Mouse (Mus musculus): ENCODE measurements around the gene Inmt.

Gene Inmt

GRCm38 (mm10) chr6:55169818-55170217 lies 5.0 kb downstream of the Inmt start:
- no peak for DNase-seq (ENCODE audit: low read depth)

- DNase-seq (ENCODE audit: low read depth) = peak; percentile 84
These were observed 7.9 kb downstream of the Inmt start for GRCm38 (mm10) chr6:55166777-55167463.

- DNase-seq (ENCODE audit: low read depth) = no peak
These were observed 11.7 kb downstream of the Inmt start for GRCm38 (mm10) chr6:55163046-55163584.

- no peak for DNase-seq (ENCODE audit: low read depth)
These were observed 13.5 kb downstream of the Inmt start for GRCm38 (mm10) chr6:55161311-55161761.

- no peak for DNase-seq (ENCODE audit: low read depth)
These were observed 15.6 kb downstream of the Inmt start for GRCm38 (mm10) chr6:55159256-55159655.

GRCm38 (mm10) chr6:55152226-55152625 lies 22.6 kb downstream of the Inmt start:
- no peak for DNase-seq (ENCODE audit: low read depth)

GRCm38 (mm10) chr6:55146138-55146537 lies 28.7 kb downstream of the Inmt start:
- no peak for DNase-seq (ENCODE audit: low read depth)

GRCm38 (mm10) chr6:55145285-55145684 lies 29.6 kb downstream of the Inmt start:
- no peak for DNase-seq (ENCODE audit: low read depth)

GRCm38 (mm10) chr6:55138343-55138742 lies 36.5 kb downstream of the Inmt start:
- DNase-seq (ENCODE audit: low read depth) = no peak

- DNase-seq (ENCODE audit: low read depth) = no peak
These were observed 41.4 kb downstream of the Inmt start for GRCm38 (mm10) chr6:55133425-55133824.

- DNase-seq (ENCODE audit: low read depth) = no peak
These were observed 42.0 kb downstream of the Inmt start, which contains the start of gene Crhr2 for GRCm38 (mm10) chr6:55132794-55133193. Gene Crhr2 (minus strand): TSS chr6:55133016.

- no peak for DNase-seq (ENCODE audit: low read depth)
These were observed 43.5 kb downstream of the Inmt start for GRCm38 (mm10) chr6:55131301-55131700.

GRCm38 (mm10) chr6:55130631-55131030 lies 44.2 kb downstream of the Inmt start:
- DNase-seq (ENCODE audit: low read depth) = no peak

GRCm38 (mm10) chr6:55128391-55128790 lies 46.5 kb downstream of the Inmt start:
- no peak for DNase-seq (ENCODE audit: low read depth)

GRCm38 (mm10) chr6:55126576-55126975 lies 48.3 kb downstream of the Inmt start:
- no peak for DNase-seq (ENCODE audit: low read depth)

- no peak for DNase-seq (ENCODE audit: low read depth)
These were observed 51.8 kb downstream of the Inmt start for GRCm38 (mm10) chr6:55123056-55123455.
